Mouse (Mus musculus): ENCODE results near the gene Zfp940. TPM values are rescaled to one million over a fixed set of nuclear protein-coding genes. Genes with fewer than 3 reads are reported as not detected.

The Zfp940 gene
- polyA plus RNA-seq, 1 experiment from 2014 or later, result 12.4 TPM

GRCm38 (mm10) chr7:29818619-29819254 lies 34.7 kb downstream of the Zfp940 start:
- ATAC-seq (ENCODE audit: low FRiP score) (peak; percentile 79), DNase-seq (ENCODE audit: low spot score) (peak; percentile 90)
- 6% methylated on average over 12 of the region's 12 CpGs for WGBS
- Histone ChIP-seq H3K9me3 (ENCODE audit: control insufficient read depth, low read length) (no peaks in the 10 kb centered on the region), H3K36me3 (ENCODE audit: control insufficient read depth, insufficient read depth, low read length) (no peaks in the 10 kb centered on the region), H3K27me3 (ENCODE audit: control insufficient read depth, insufficient read depth, low read length) (no peaks in the 10 kb centered on the region), H3K4me3 (ENCODE audit: low read depth, low read length) (peak overlapping the region; percentile 54), H3K4me2 (replicated peaks; ENCODE audit: low read depth, low read length) (peak overlapping the region; percentile 61), H3K9ac (ENCODE audit: low read depth, low read length) (peak overlapping the region; percentile 71), H3K27ac (ENCODE audit: low read depth, low read length) (no peak overlapping the region), H3K4me1 (replicated peaks; ENCODE audit: control insufficient read depth, insufficient read depth, low read length) (no peaks in the 10 kb centered on the region; the same call in none of the 2 replicates)

GRCm38 (mm10) chr7:29815910-29816429 lies 37.5 kb downstream of the Zfp940 start, which contains the start of gene Zfp790:
TSS of gene Zfp790 (plus strand) at chr7:29816114.
- Histone ChIP-seq H3K27ac (ENCODE audit: low read depth, low read length) (peak within 1 kb of the TSS; percentile 32), H3K36me3 (ENCODE audit: control insufficient read depth, insufficient read depth, low read length) (no peaks in the 10 kb centered on the region), H3K4me2 (replicated peaks; ENCODE audit: low read depth, low read length) (peak within 1 kb of the TSS; percentile 71), H3K4me1 (replicated peaks; ENCODE audit: control insufficient read depth, insufficient read depth, low read length) (no peaks in the 10 kb centered on the region; the same call in none of the 2 replicates), H3K9me3 (ENCODE audit: control insufficient read depth, low read length) (no peaks in the 10 kb centered on the region), H3K27me3 (ENCODE audit: control insufficient read depth, insufficient read depth, low read length) (no peaks in the 10 kb centered on the region), H3K9ac (ENCODE audit: low read depth, low read length) (peak within 1 kb of the TSS; percentile 83), H3K4me3 (ENCODE audit: low read depth, low read length) (peak within 1 kb of the TSS; percentile 68)
- DNase-seq (ENCODE audit: low spot score) (peak; percentile 92), ATAC-seq (ENCODE audit: low FRiP score) (peak; percentile 95)
- 0% methylated on average over 26 of the region's 26 CpGs for WGBS

- no peaks in the 10 kb centered on the region for H3K9me3 ChIP-seq (ENCODE audit: control insufficient read depth, low read length)
- H3K4me2 ChIP-seq (replicated peaks; ENCODE audit: low read depth, low read length), result peak overlapping the region; percentile 71
- peak; percentile 57 for ATAC-seq (ENCODE audit: low FRiP score)
- H3K27me3 ChIP-seq (ENCODE audit: control insufficient read depth, insufficient read depth, low read length), result no peaks in the 10 kb centered on the region
- H3K27ac ChIP-seq (ENCODE audit: low read depth, low read length), result peak overlapping the region; percentile 32; the same call in 1 of the 2 replicates
- H3K4me1 ChIP-seq (replicated peaks; ENCODE audit: control insufficient read depth, insufficient read depth, low read length), result no peaks in the 10 kb centered on the region; the same call in none of the 2 replicates
- DNase-seq (ENCODE audit: low spot score), result peak; percentile 11
- peak overlapping the region; percentile 68 for H3K4me3 ChIP-seq (ENCODE audit: low read depth, low read length)
- WGBS, result 6% methylated on average over 12 of the region's 12 CpGs
- H3K36me3 ChIP-seq (ENCODE audit: control insufficient read depth, insufficient read depth, low read length), result no peaks in the 10 kb centered on the region
- H3K9ac ChIP-seq (ENCODE audit: low read depth, low read length), result peak overlapping the region; percentile 83
Observed at GRCm38 (mm10) chr7:29815061-29815784, 38.2 kb downstream of the Zfp940 start.

GRCm38 (mm10) chr7:29814381-29814780 lies 39.1 kb downstream of the Zfp940 start:
- 91% methylated on average over 2 of the region's 2 CpGs for WGBS
- DNase-seq (ENCODE audit: low spot score), result no peak
- Histone ChIP-seq H3K4me1 (replicated peaks; ENCODE audit: control insufficient read depth, insufficient read depth, low read length) (no peaks in the 10 kb centered on the region; the same call in none of the 2 replicates), H3K4me2 (replicated peaks; ENCODE audit: low read depth, low read length) (no peak overlapping the region; the same call in 1 of the 2 replicates), H3K9me3 (ENCODE audit: control insufficient read depth, low read length) (no peaks in the 10 kb centered on the region), H3K4me3 (ENCODE audit: low read depth, low read length) (no peak overlapping the region), H3K9ac (ENCODE audit: low read depth, low read length) (no peak overlapping the region), H3K36me3 (ENCODE audit: control insufficient read depth, insufficient read depth, low read length) (no peaks in the 10 kb centered on the region), H3K27ac (ENCODE audit: low read depth, low read length) (no peak overlapping the region), H3K27me3 (ENCODE audit: control insufficient read depth, insufficient read depth, low read length) (no peaks in the 10 kb centered on the region)
- no peak for ATAC-seq (ENCODE audit: low FRiP score)

- Histone ChIP-seq H3K36me3 (ENCODE audit: control insufficient read depth, insufficient read depth, low read length) (no peaks in the 10 kb centered on the region), H3K4me3 (ENCODE audit: low read depth, low read length) (no peak overlapping the region), H3K27me3 (ENCODE audit: control insufficient read depth, insufficient read depth, low read length) (no peaks in the 10 kb centered on the region), H3K4me1 (replicated peaks; ENCODE audit: control insufficient read depth, insufficient read depth, low read length) (no peaks in the 10 kb centered on the region; the same call in 1 of the 2 replicates), H3K9me3 (ENCODE audit: control insufficient read depth, low read length) (no peaks in the 10 kb centered on the region), H3K9ac (ENCODE audit: low read depth, low read length) (no peak overlapping the region), H3K4me2 (replicated peaks; ENCODE audit: low read depth, low read length) (no peak overlapping the region), H3K27ac (ENCODE audit: low read depth, low read length) (no peak overlapping the region)
- DNase-seq (ENCODE audit: low spot score), result no peak
- no peak for ATAC-seq (ENCODE audit: low FRiP score)
- WGBS, result 91% methylated on average over 1 of the region's 1 CpGs
Observed at GRCm38 (mm10) chr7:29812244-29812643, 41.2 kb downstream of the Zfp940 start.

GRCm38 (mm10) chr7:29807046-29807445 lies 46.4 kb downstream of the Zfp940 start:
- DNase-seq (ENCODE audit: low spot score) (no peak), ATAC-seq (ENCODE audit: low FRiP score) (no peak)
- 88% methylated on average over 5 of the region's 5 CpGs for WGBS

GRCm38 (mm10) chr7:29792906-29793305 lies 60.6 kb downstream of the Zfp940 start:
- Histone ChIP-seq H3K9ac (ENCODE audit: low read depth, low read length) (no peak overlapping the region), H3K27me3 (ENCODE audit: control insufficient read depth, insufficient read depth, low read length) (peaks cover 4% of the 10 kb centered on the region), H3K9me3 (ENCODE audit: control insufficient read depth, low read length) (no peaks in the 10 kb centered on the region), H3K27ac (ENCODE audit: low read depth, low read length) (no peak overlapping the region), H3K36me3 (ENCODE audit: control insufficient read depth, insufficient read depth, low read length) (peaks cover 12% of the 10 kb centered on the region), H3K4me3 (ENCODE audit: low read depth, low read length) (no peak overlapping the region), H3K4me2 (replicated peaks; ENCODE audit: low read depth, low read length) (no peak overlapping the region), H3K4me1 (replicated peaks; ENCODE audit: control insufficient read depth, insufficient read depth, low read length) (no peaks in the 10 kb centered on the region)
- no peak for DNase-seq (ENCODE audit: low spot score)
- ATAC-seq (ENCODE audit: low FRiP score), result no peak
- 31% methylated on average over 27 of the region's 27 CpGs for WGBS

More at GRCm38 (mm10) chr7:29807046-29807445, 46.4 kb downstream of the Zfp940 start:
- Histone ChIP-seq H3K9ac (ENCODE audit: low read depth, low read length) (no peak overlapping the region), H3K36me3 (ENCODE audit: control insufficient read depth, insufficient read depth, low read length) (no peaks in the 10 kb centered on the region), H3K4me1 (replicated peaks; ENCODE audit: control insufficient read depth, insufficient read depth, low read length) (no peaks in the 10 kb centered on the region), H3K27ac (ENCODE audit: low read depth, low read length) (no peak overlapping the region), H3K4me3 (ENCODE audit: low read depth, low read length) (no peak overlapping the region), H3K4me2 (replicated peaks; ENCODE audit: low read depth, low read length) (no peak overlapping the region), H3K27me3 (ENCODE audit: control insufficient read depth, insufficient read depth, low read length) (no peaks in the 10 kb centered on the region), H3K9me3 (ENCODE audit: control insufficient read depth, low read length) (no peaks in the 10 kb centered on the region)

GRCm38 (mm10) chr7:29785888-29786287 lies 67.6 kb downstream of the Zfp940 start:
- peak overlapping the region; percentile 29; the same call in 1 of the 2 replicates for H3K9ac ChIP-seq (ENCODE audit: low read depth, low read length)

More at GRCm38 (mm10) chr7:29785888-29786287, 67.6 kb downstream of the Zfp940 start:
- H3K4me3 ChIP-seq (ENCODE audit: low read depth, low read length), result peak overlapping the region; percentile 78; the same call in 1 of the 2 replicates
- ATAC-seq (ENCODE audit: low FRiP score) (no peak), DNase-seq (ENCODE audit: low spot score) (no peak)
- 88% methylated on average over 5 of the region's 5 CpGs for WGBS
- no peaks in the 10 kb centered on the region for H3K27me3 ChIP-seq (ENCODE audit: control insufficient read depth, insufficient read depth, low read length)
- H3K4me1 ChIP-seq (replicated peaks; ENCODE audit: control insufficient read depth, insufficient read depth, low read length), result no peaks in the 10 kb centered on the region
- no peak overlapping the region for H3K27ac ChIP-seq (ENCODE audit: low read depth, low read length)
- no peaks in the 10 kb centered on the region for H3K9me3 ChIP-seq (ENCODE audit: control insufficient read depth, low read length)
- 0 out of 2 replicates have a peak, but pooled peaks cover 5% of the 10 kb centered on the region for H3K36me3 ChIP-seq (ENCODE audit: control insufficient read depth, insufficient read depth, low read length)
- H3K4me2 ChIP-seq (replicated peaks; ENCODE audit: low read depth, low read length), result peak overlapping the region; percentile 78

Measured in hindbrain, embryonic 11.5 days (tissue).